Mouse (Mus musculus) hindbrain, embryonic 11.5 days (tissue): ENCODE results near the gene Lhfp. TPM values are rescaled to one million over a fixed set of nuclear protein-coding genes. Genes with fewer than 3 reads are reported as not detected.

ENCODE experiments used
- ATAC-seq: fragments of 200-750 bp; cut with Nextera tagmentation; 2 replicates; pipeline ENCODE4 v1.8.0; 2017; ENCODE audit warnings: mild to moderate bottlenecking, moderate TSS enrichment, moderate library complexity; ENCODE audit not compliant: low FRiP score
- DNase-seq: peaks from one replicate; pipeline ENCODE4 v3.0.0-alpha.2; 2015; ENCODE audit warnings: low spot score
- H3K27ac ChIP-seq: fragments of 300-500 bp; sonication (generic); 2 replicates; pipeline ENCODE4 v1.5.1; 2014; ENCODE audit warnings: mild to moderate bottlenecking, low read depth, low read length
- H3K27me3 ChIP-seq: fragments of 300-500 bp; sonication (generic); 2 replicates; pipeline ENCODE4 v1.6.1; 2014; ENCODE audit warnings: mild to moderate bottlenecking, low read length, moderate library complexity, mixed read lengths; ENCODE audit not compliant: control insufficient read depth, insufficient read depth
- H3K36me3 ChIP-seq: fragments of 300-500 bp; sonication (generic); 2 replicates; pipeline ENCODE4 v1.6.1; 2014; ENCODE audit warnings: mild to moderate bottlenecking, low read length, moderate library complexity, mixed read lengths; ENCODE audit not compliant: control insufficient read depth, insufficient read depth
- H3K4me1 ChIP-seq: fragments of 300-500 bp; sonication (generic); replicated peaks from 2 replicates; pipeline ENCODE4 v1.6.1; 2014; ENCODE audit warnings: low read length, mixed read lengths; ENCODE audit not compliant: control insufficient read depth, insufficient read depth
- H3K4me2 ChIP-seq: fragments of 300-500 bp; sonication (generic); replicated peaks from 2 replicates; pipeline ENCODE4 v1.6.1; 2014; ENCODE audit warnings: mild to moderate bottlenecking, low read depth, low read length
- H3K4me3 ChIP-seq: fragments of 300-500 bp; sonication (generic); 2 replicates; pipeline ENCODE4 v1.5.1; 2014; ENCODE audit warnings: low read depth, low read length
- H3K9ac ChIP-seq: fragments of 300-500 bp; sonication (generic); 2 replicates; pipeline ENCODE4 v1.6.1; 2014; ENCODE audit warnings: low read depth, low read length
- H3K9me3 ChIP-seq: fragments of 300-500 bp; sonication (generic); 2 replicates; pipeline ENCODE4 v1.6.1; 2016; ENCODE audit warnings: low read length; ENCODE audit not compliant: control insufficient read depth
- WGBS: fragments of 180-500 bp; shearing (Covaris S2); extraction: QIAGEN DNeasy Blood & Tissue Kit; methylation state at CpG from one replicate; pipeline ENCODE4 v1.1.7; 2014; 5-methylcytosine and 5-hydroxymethylcytosine counted together
- polyA plus RNA-seq: library from polyadenylated mRNA; unstranded; fragments of >200 nt; fragmentation: Nextera tagmentation; extraction: Ambion mirVana; gene quantifications from 2 replicates; pipeline ENCODE4 v1.2.1, GENCODE M21; 2014

The Lhfp gene
- 45.2 and 60.5 TPM in 2 replicates for polyA plus RNA-seq

GRCm38 (mm10) chr3:53041411-53042239 lies at the start of gene Lhfp:
Gene Lhfp (plus strand): TSS chr3:53041528.
- Histone ChIP-seq H3K27ac (peak within 1 kb of the TSS; percentile 59), H3K27me3 (no peaks in the 10 kb centered on the region; the same call in 1 of the 2 replicates), H3K36me3 (no peaks in the 10 kb centered on the region), H3K9me3 (no peaks in the 10 kb centered on the region), H3K4me3 (peak within 1 kb of the TSS; percentile 63), H3K4me2 (peak within 1 kb of the TSS; percentile 68), H3K4me1 (0 out of 2 replicates have a peak, but pooled peaks cover 2% of the 10 kb centered on the region), H3K9ac (peak within 1 kb of the TSS; percentile 66)
- ATAC-seq (peak; percentile 89), DNase-seq (peak; percentile 81)
- 0% methylated on average over 44 of the region's 58 CpGs for WGBS

- no peak overlapping the region for H3K9ac ChIP-seq
- no peak for DNase-seq
- no peaks in the 10 kb centered on the region for H3K36me3 ChIP-seq
- H3K27ac ChIP-seq = no peak overlapping the region
- no peak overlapping the region for H3K4me2 ChIP-seq
- 93% methylated on average over 9 of the region's 10 CpGs for WGBS
- no peaks in the 10 kb centered on the region for H3K4me1 ChIP-seq
- H3K4me3 ChIP-seq = no peak overlapping the region
- ATAC-seq = no peak
- H3K9me3 ChIP-seq = no peaks in the 10 kb centered on the region
- no peaks in the 10 kb centered on the region for H3K27me3 ChIP-seq
These were observed 48.0 kb upstream of the Lhfp start for GRCm38 (mm10) chr3:52993296-52993695.

- no peak for ATAC-seq
- 70% methylated on average over 5 of the region's 5 CpGs for WGBS
- no peaks in the 10 kb centered on the region for H3K36me3 ChIP-seq
These were observed 46.7 kb upstream of the Lhfp start for GRCm38 (mm10) chr3:52994666-52995065.

GRCm38 (mm10) chr3:52996635-52997034 lies 44.7 kb upstream of the Lhfp start:
- WGBS = 94% methylated on average over 5 of the region's 5 CpGs
- Histone ChIP-seq H3K9ac (no peak overlapping the region), H3K4me2 (no peak overlapping the region), H3K4me3 (no peak overlapping the region), H3K4me1 (no peaks in the 10 kb centered on the region), H3K27me3 (no peaks in the 10 kb centered on the region), H3K9me3 (no peaks in the 10 kb centered on the region), H3K36me3 (no peaks in the 10 kb centered on the region), H3K27ac (no peak overlapping the region)
- ATAC-seq (no peak), DNase-seq (no peak)

More at GRCm38 (mm10) chr3:52994666-52995065, 46.7 kb upstream of the Lhfp start:
- no peak overlapping the region for H3K27ac ChIP-seq
- H3K4me3 ChIP-seq = no peak overlapping the region
- H3K4me2 ChIP-seq = no peak overlapping the region
- no peaks in the 10 kb centered on the region for H3K9me3 ChIP-seq
- H3K9ac ChIP-seq = no peak overlapping the region
- H3K27me3 ChIP-seq = no peaks in the 10 kb centered on the region
- DNase-seq = peak; percentile 28
- no peaks in the 10 kb centered on the region for H3K4me1 ChIP-seq

- H3K36me3 ChIP-seq = 0 out of 2 replicates have a peak, but pooled peaks cover 2% of the 10 kb centered on the region
These were observed 43.9 kb upstream of the Lhfp start for GRCm38 (mm10) chr3:52997381-52997780.

GRCm38 (mm10) chr3:52999016-52999744 lies 42.1 kb upstream of the Lhfp start:
- 83% methylated on average over 15 of the region's 15 CpGs for WGBS
- Histone ChIP-seq H3K36me3 (0 out of 2 replicates have a peak, but pooled peaks cover 2% of the 10 kb centered on the region), H3K4me1 (no peaks in the 10 kb centered on the region), H3K4me2 (no peak overlapping the region), H3K9me3 (no peaks in the 10 kb centered on the region), H3K27me3 (no peaks in the 10 kb centered on the region), H3K9ac (no peak overlapping the region), H3K4me3 (no peak overlapping the region), H3K27ac (no peak overlapping the region)
- DNase-seq (no peak), ATAC-seq (no peak)

More at GRCm38 (mm10) chr3:52997381-52997780, 43.9 kb upstream of the Lhfp start:
- WGBS = 86% methylated on average over 1 of the region's 1 CpGs
- no peaks in the 10 kb centered on the region for H3K27me3 ChIP-seq
- no peak overlapping the region for H3K9ac ChIP-seq
- no peaks in the 10 kb centered on the region for H3K9me3 ChIP-seq
- H3K4me2 ChIP-seq = no peak overlapping the region
- H3K4me1 ChIP-seq = no peaks in the 10 kb centered on the region
- no peak for DNase-seq
- H3K27ac ChIP-seq = no peak overlapping the region
- no peak for ATAC-seq
- H3K4me3 ChIP-seq = no peak overlapping the region

- H3K27me3 ChIP-seq = no peaks in the 10 kb centered on the region
- 0 out of 2 replicates have a peak, but pooled peaks cover 2% of the 10 kb centered on the region for H3K36me3 ChIP-seq
- no peak overlapping the region for H3K4me3 ChIP-seq
- H3K27ac ChIP-seq = no peak overlapping the region
- no peak overlapping the region for H3K4me2 ChIP-seq
- no peaks in the 10 kb centered on the region for H3K9me3 ChIP-seq
- no peaks in the 10 kb centered on the region for H3K4me1 ChIP-seq
- ATAC-seq (no peak), DNase-seq (no peak)
- WGBS = 89% methylated on average over 3 of the region's 3 CpGs
- H3K9ac ChIP-seq = no peak overlapping the region
These were observed 41.3 kb upstream of the Lhfp start for GRCm38 (mm10) chr3:52999996-53000395.

GRCm38 (mm10) chr3:53002076-53002475 lies 39.3 kb upstream of the Lhfp start:
- no peaks in the 10 kb centered on the region for H3K9me3 ChIP-seq
- no peaks in the 10 kb centered on the region for H3K4me1 ChIP-seq
- no peak overlapping the region for H3K27ac ChIP-seq
- no peak overlapping the region for H3K9ac ChIP-seq
- no peak overlapping the region for H3K4me2 ChIP-seq
- no peaks in the 10 kb centered on the region for H3K27me3 ChIP-seq
- WGBS = 80% methylated on average over 6 of the region's 6 CpGs
- DNase-seq (no peak), ATAC-seq (no peak)
- peaks cover 5% of the 10 kb centered on the region for H3K36me3 ChIP-seq
- no peak overlapping the region for H3K4me3 ChIP-seq
